Mouse (Mus musculus) heart, embryonic 14.5 days (tissue): Measurements from ENCODE around the gene She. TPM values are rescaled to one million over a fixed set of nuclear protein-coding genes. Genes with fewer than 3 reads are reported as not detected.

Experiments used
- ATAC-seq: fragments of 200-750 bp; cut with Nextera tagmentation; 2 replicates; pipeline ENCODE4 v1.8.0; 2017; ENCODE audit warnings: low read depth, moderate TSS enrichment; ENCODE audit not compliant: insufficient number of reproducible peaks, insufficient read depth, low FRiP score
- H3K27ac ChIP-seq, 2 experiments: fragments of 200-500 bp in 1 of 2; fragments of 300-500 bp in 1 of 2; sonication (generic) in 1 of 2; replicated peaks in 1 of 2; 2 replicates each; pipeline ENCODE4 v1.5.1; 2012 to 2014; ENCODE audit warnings: low read depth in 2 of 2, low read length in 2 of 2, control low read depth in 1 of 2, mild to moderate bottlenecking in 1 of 2, mixed read lengths in 1 of 2; ENCODE audit not compliant: control insufficient read depth in 1 of 2, insufficient read depth in 1 of 2
- H3K27me3 ChIP-seq: fragments of 300-500 bp; sonication (generic); 2 replicates; pipeline ENCODE4 v1.6.1; 2014; ENCODE audit warnings: mild to moderate bottlenecking, low read length, control low read depth; ENCODE audit not compliant: control insufficient read depth, insufficient read depth
- H3K36me3 ChIP-seq: fragments of 300-500 bp; sonication (generic); 2 replicates; pipeline ENCODE4 v1.6.1; 2014; ENCODE audit warnings: mild to moderate bottlenecking, control low read depth, low read length, mixed read lengths; ENCODE audit not compliant: control insufficient read depth, insufficient read depth
- H3K4me1 ChIP-seq, 2 experiments: fragments of 200-500 bp in 1 of 2; fragments of 300-500 bp in 1 of 2; sonication (generic) in 1 of 2; 2 replicates each; pipeline ENCODE4 v1.6.1; 2012 to 2014; ENCODE audit warnings: low read length in 2 of 2, control low read depth in 1 of 2, mixed read lengths in 1 of 2; ENCODE audit not compliant: control insufficient read depth in 2 of 2, insufficient read depth in 2 of 2
- H3K4me2 ChIP-seq: fragments of 300-500 bp; sonication (generic); 2 replicates; pipeline ENCODE4 v1.6.1; 2014; ENCODE audit warnings: mild to moderate bottlenecking, low read length
- H3K4me3 ChIP-seq, 2 experiments: fragments of 200-500 bp in 1 of 2; fragments of 300-500 bp in 1 of 2; sonication (generic) in 1 of 2; 2 replicates each; pipeline ENCODE4 v1.5.1; 2012 to 2014; ENCODE audit warnings: low read length in 2 of 2, mild to moderate bottlenecking in 2 of 2, control low read depth in 1 of 2, low read depth in 1 of 2, moderate library complexity in 1 of 2; ENCODE audit not compliant: control insufficient read depth in 1 of 2, insufficient read depth in 1 of 2
- H3K9ac ChIP-seq: fragments of 300-500 bp; sonication (generic); 2 replicates; pipeline ENCODE4 v1.6.1; 2014; ENCODE audit warnings: mild to moderate bottlenecking, low read length
- H3K9me3 ChIP-seq: fragments of 300-500 bp; sonication (generic); 2 replicates; pipeline ENCODE4 v1.6.1; 2016; ENCODE audit warnings: low read length, control low read depth; ENCODE audit not compliant: control insufficient read depth
- WGBS: fragments of 180-500 bp; shearing (Covaris S2); extraction: QIAGEN DNeasy Blood & Tissue Kit; methylation state at CpG from one replicate; pipeline ENCODE4 v1.1.7; 2014; 5-methylcytosine and 5-hydroxymethylcytosine counted together
- polyA plus RNA-seq: library from polyadenylated mRNA; unstranded; fragments of >200 nt; fragmentation: Nextera tagmentation; extraction: Ambion mirVana; gene quantifications from 2 replicates; pipeline ENCODE4 v1.2.1, GENCODE M21; 2014

She gene
- polyA plus RNA-seq, 1 experiment from 2014 or later, result 9.0 TPM

DNA sequence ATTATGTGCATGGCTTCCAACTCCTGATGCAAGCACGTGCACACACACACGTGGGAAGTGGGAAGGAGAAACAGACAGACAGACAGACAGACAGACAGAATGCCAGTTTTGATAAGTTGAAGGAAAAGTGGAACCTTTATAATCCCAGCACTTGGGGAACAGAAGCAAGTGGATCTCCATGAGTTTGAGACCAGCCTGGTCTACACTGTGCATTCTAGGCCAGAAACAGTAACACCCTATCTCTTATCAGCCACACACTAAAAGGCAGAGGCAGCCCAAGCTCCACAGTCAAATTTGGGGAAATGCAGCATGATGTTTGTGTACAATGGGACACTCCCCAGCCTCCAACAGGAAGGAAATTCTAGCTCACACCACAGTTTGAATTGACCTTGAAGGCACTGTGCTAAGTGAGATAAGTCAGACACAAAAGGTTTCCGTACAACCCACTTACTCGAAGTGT lies 52.4 kb downstream of the She start:
- Histone ChIP-seq H3K9me3 (no peaks in the 10 kb centered on the region), H3K4me2 (no peak overlapping the region), H3K27me3 (no peaks in the 10 kb centered on the region), H3K9ac (no peak overlapping the region), H3K27ac (no peak overlapping the region; a peak in 1 of 4 replicates), H3K4me1 (no peaks in the 10 kb centered on the region; a peak in 1 of 4 replicates), H3K4me3 (no peak overlapping the region), H3K36me3 (no peaks in the 10 kb centered on the region)
- no peak for ATAC-seq
- 58% methylated on average over 4 of the region's 4 CpGs for WGBS

- WGBS, result 86% methylated on average over 11 of the region's 11 CpGs
- Histone ChIP-seq H3K4me1 (no peaks in the 10 kb centered on the region; a peak in 1 of 4 replicates), H3K27me3 (no peaks in the 10 kb centered on the region), H3K4me2 (no peak overlapping the region), H3K4me3 (no peak overlapping the region), H3K27ac (no peak overlapping the region), H3K36me3 (no peaks in the 10 kb centered on the region), H3K9me3 (no peaks in the 10 kb centered on the region), H3K9ac (no peak overlapping the region)
- no peak for ATAC-seq
Observed at GRCm38 (mm10) chr3:89885766-89886165, 54.6 kb downstream of the She start.

GRCm38 (mm10) chr3:89887582-89888230 lies 56.5 kb downstream of the She start:
- no peaks in the 10 kb centered on the region; a peak in 1 of 4 replicates for H3K4me1 ChIP-seq
- H3K4me3 ChIP-seq, result no peak overlapping the region
- no peak overlapping the region for H3K4me2 ChIP-seq
- no peak for ATAC-seq
- H3K9me3 ChIP-seq, result no peaks in the 10 kb centered on the region
- WGBS, result 78% methylated on average over 7 of the region's 7 CpGs
- no peaks in the 10 kb centered on the region for H3K27me3 ChIP-seq
- H3K27ac ChIP-seq, result no peak overlapping the region
- no peak overlapping the region for H3K9ac ChIP-seq
- no peaks in the 10 kb centered on the region for H3K36me3 ChIP-seq

DNA sequence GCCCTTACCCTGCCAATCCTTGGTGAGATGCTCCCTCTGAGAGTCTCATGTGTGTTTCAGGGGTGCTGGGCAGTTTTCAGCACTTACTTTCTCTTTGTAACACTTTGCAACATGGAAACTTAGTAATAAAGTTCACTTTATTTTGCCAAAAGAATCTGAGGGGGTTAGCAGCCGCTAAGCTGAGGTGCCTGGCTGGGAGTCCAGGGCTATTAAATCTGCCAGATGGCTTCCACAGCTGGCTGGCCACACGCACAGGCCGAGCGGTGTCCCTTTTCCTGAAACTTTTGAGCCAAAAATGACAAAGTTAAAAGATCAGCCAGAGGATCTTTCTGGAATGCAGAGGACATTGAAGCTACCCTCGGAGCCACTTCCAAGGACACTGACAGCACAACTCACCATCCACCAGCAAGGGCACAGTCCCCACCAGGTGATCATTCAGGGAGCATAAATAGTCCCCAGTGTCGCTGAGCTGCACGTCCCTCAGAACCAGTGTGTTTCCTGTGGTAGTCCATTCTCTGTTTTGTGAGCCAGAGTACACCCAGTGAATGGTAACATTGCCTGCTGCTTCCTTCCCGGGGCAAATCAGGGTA lies 58.8 kb downstream of the She start:
- WGBS, result 69% methylated on average over 8 of the region's 8 CpGs
- no peak for ATAC-seq

GRCm38 (mm10) chr3:89891696-89892095 lies 60.5 kb downstream of the She start:
- ATAC-seq, result no peak
- no peaks in the 10 kb centered on the region for H3K9me3 ChIP-seq
- no peak overlapping the region for H3K4me2 ChIP-seq
- no peaks in the 10 kb centered on the region for H3K27me3 ChIP-seq
- H3K4me1 ChIP-seq, result no peaks in the 10 kb centered on the region; a peak in 1 of 4 replicates
- H3K9ac ChIP-seq, result no peak overlapping the region
- H3K4me3 ChIP-seq, result no peak overlapping the region
- H3K27ac ChIP-seq, result no peak overlapping the region
- no peaks in the 10 kb centered on the region for H3K36me3 ChIP-seq

More for the DNA sequence above, 58.8 kb downstream of the She start:
- H3K36me3 ChIP-seq, result no peaks in the 10 kb centered on the region
- H3K4me3 ChIP-seq, result no peak overlapping the region
- no peak overlapping the region for H3K27ac ChIP-seq
- no peak overlapping the region for H3K4me2 ChIP-seq
- H3K27me3 ChIP-seq, result no peaks in the 10 kb centered on the region
- H3K4me1 ChIP-seq, result no peaks in the 10 kb centered on the region; a peak in 1 of 4 replicates
- H3K9me3 ChIP-seq, result no peaks in the 10 kb centered on the region
- no peak overlapping the region for H3K9ac ChIP-seq

DNA sequence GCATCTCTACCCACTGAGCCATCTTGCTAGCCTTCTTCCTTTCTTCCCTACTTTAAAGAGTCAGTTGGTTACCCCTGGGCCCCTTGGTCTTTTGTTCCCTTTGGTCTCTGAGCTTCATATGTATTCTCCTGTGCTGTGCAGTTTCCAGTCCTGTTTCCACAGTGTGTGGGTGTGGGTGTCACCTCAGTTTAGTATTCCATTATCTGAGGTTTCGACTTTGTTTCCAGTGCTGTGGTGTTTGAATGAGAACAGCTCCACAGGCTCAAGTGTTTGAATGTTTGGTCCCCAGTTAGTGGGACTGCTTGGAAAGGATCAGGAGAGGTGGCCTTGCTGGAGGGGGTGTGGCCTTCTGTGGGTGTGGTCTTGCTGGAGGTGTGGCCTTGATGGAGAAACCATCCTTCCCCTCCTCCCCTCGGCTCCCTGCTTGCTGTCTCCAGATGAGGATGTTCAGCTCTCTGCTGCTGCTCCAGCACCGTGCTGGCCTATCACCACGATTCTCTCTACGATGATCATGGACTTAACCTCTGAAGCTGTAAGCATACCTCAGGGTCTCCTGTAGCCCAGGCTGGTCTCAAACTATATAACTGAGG lies 61.4 kb downstream of the She start:
- no peak overlapping the region for H3K9ac ChIP-seq
- 82% methylated on average over 5 of the region's 5 CpGs for WGBS

GRCm38 (mm10) chr3:89896571-89896970 lies 65.4 kb downstream of the She start:
- Histone ChIP-seq H3K9me3 (no peaks in the 10 kb centered on the region), H3K4me1 (peaks cover 7 to 8% of the 10 kb centered on the region in 2 experiments), H3K4me3 (no peak overlapping the region), H3K9ac (no peak overlapping the region), H3K4me2 (no peak overlapping the region), H3K27me3 (no peaks in the 10 kb centered on the region), H3K27ac (no peak overlapping the region), H3K36me3 (no peaks in the 10 kb centered on the region)
- 39% methylated on average over 5 of the region's 5 CpGs for WGBS
- no peak for ATAC-seq

More for the DNA sequence above, 61.4 kb downstream of the She start:
- Histone ChIP-seq H3K4me1 (no peaks in the 10 kb centered on the region), H3K36me3 (no peaks in the 10 kb centered on the region), H3K4me3 (no peak overlapping the region), H3K27me3 (no peaks in the 10 kb centered on the region), H3K27ac (no peak overlapping the region), H3K4me2 (no peak overlapping the region), H3K9me3 (no peaks in the 10 kb centered on the region)
- ATAC-seq, result no peak
